ENCODE assay signal across 8 mouse cellular contexts in the genomic region with DNA sequence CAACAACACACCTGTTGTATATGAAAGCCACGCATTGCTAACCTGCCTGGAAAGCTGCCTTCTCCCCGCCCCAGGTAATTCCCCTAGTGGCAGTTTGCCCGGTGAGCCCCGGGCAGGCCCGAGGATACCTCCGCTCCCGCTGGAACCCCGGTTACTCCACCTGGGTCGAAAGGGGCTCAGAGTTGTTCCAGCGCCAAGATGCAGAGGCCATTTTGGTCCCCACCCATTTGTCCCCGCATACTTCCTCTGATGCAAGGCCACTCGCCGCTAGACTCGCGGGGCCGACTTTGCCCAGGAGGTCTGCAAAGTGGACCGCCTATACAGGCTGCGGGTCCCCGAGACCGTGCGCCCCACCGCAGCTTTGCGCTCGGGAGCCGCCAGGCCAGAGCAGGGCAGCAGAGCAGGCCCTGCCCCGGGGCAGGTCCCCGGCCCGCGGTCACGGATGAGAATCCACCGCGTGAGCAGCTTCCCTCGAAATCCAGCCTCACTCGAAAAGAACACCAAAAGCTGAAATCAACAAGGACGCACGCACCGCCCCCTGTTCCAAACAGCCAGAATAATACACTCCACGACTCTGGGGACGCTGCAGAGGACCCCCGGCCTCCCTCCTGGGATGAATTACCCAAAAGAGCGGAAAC. TPM values are rescaled to one million over a fixed set of nuclear protein-coding genes. Genes with fewer than 3 reads are reported as not detected.
DNase-seq lines count a peak whose midpoint lies in the region; ATAC-seq and TF ChIP-seq lines count a peak whose summit lies in the region.

No protein-coding gene starts in this region.

- under 1% methylated on average over 40 of the region's 41 CpGs for WGBS in hindbrain, embryonic 13.5 days
- WGBS in limb, embryonic 13.5 days, result under 1% methylated on average over 41 of the region's 41 CpGs
- under 1% methylated on average over 41 of the region's 41 CpGs for WGBS in midbrain, postnatal 0 days

- H3K4me1 ChIP-seq in ES-Bruce4 (ENCODE audit: control insufficient read depth, insufficient read depth, low read length), result no peaks in the 10 kb centered on the region
- H3K4me1 ChIP-seq in hindbrain, embryonic 13.5 days (replicated peaks), result peaks cover 21% of the 10 kb centered on the region
- H3K4me1 ChIP-seq in limb, embryonic 13.5 days, result peaks cover 21% of the 10 kb centered on the region
- no peaks in the 10 kb centered on the region for H3K4me1 ChIP-seq in midbrain, postnatal 0 days (ENCODE audit: insufficient read depth, low read length)

- H3K36me3 ChIP-seq in ES-Bruce4 (ENCODE audit: control insufficient read depth, insufficient read depth, low read length, poor library complexity, severe bottlenecking), result no peaks in the 10 kb centered on the region
- no peaks in the 10 kb centered on the region for H3K36me3 ChIP-seq in hindbrain, embryonic 13.5 days
- no peaks in the 10 kb centered on the region for H3K36me3 ChIP-seq in limb, embryonic 13.5 days
- no peaks in the 10 kb centered on the region for H3K36me3 ChIP-seq in midbrain, postnatal 0 days (ENCODE audit: insufficient read depth, low read length)

- no peak for DNase-seq in cerebellum, postnatal 4 days (ENCODE audit: low spot score in 2 of 2)
- peak; percentile 46 for DNase-seq in embryo, embryonic 9.5 days (ENCODE audit: extremely low spot score)
- peak; percentile 0 for DNase-seq in midbrain, postnatal 0 days (ENCODE audit: low spot score)

- H3K27me3 ChIP-seq in ES-Bruce4 (ENCODE audit: control insufficient read depth, insufficient read depth, low read length, poor library complexity, severe bottlenecking), result no peaks in the 10 kb centered on the region
- H3K27me3 ChIP-seq in hindbrain, embryonic 13.5 days, result peaks cover 75% of the 10 kb centered on the region
- peaks cover 62% of the 10 kb centered on the region for H3K27me3 ChIP-seq in limb, embryonic 13.5 days
- H3K27me3 ChIP-seq in midbrain, postnatal 0 days (ENCODE audit: insufficient read depth, low read length), result peaks cover 33% of the 10 kb centered on the region

- no peak for TF ChIP-seq EP300 in ES-Bruce4 (IDR thresholded peaks at IDR 0.05; ENCODE audit: insufficient read depth, low read depth, low read length)

- no peak for TF ChIP-seq CTCF in ES-Bruce4 (IDR thresholded peaks at IDR 0.05; ENCODE audit: low read depth, low read length)
- no peak for TF ChIP-seq CTCF in midbrain, postnatal 0 days (IDR thresholded peaks at IDR 0.05)

- H3K27ac ChIP-seq in ES-Bruce4 (ENCODE audit: insufficient read depth, low read length), result no peak overlapping the region
- H3K27ac ChIP-seq in hindbrain, embryonic 13.5 days, result no peak overlapping the region
- H3K27ac ChIP-seq in limb, embryonic 13.5 days, result no peak overlapping the region
- no peak overlapping the region for H3K27ac ChIP-seq in midbrain, postnatal 0 days (ENCODE audit: low read depth, low read length)

- H3K9ac ChIP-seq in ES-Bruce4 (ENCODE audit: low read depth, poor library complexity, severe bottlenecking), result peak overlapping the region; percentile 77
- peak overlapping the region; percentile 76 for H3K9ac ChIP-seq in hindbrain, embryonic 13.5 days
- peak overlapping the region; percentile 62 for H3K9ac ChIP-seq in limb, embryonic 13.5 days
- peak overlapping the region; percentile 65 for H3K9ac ChIP-seq in midbrain, postnatal 0 days (replicated peaks; ENCODE audit: low read length, poor library complexity, severe bottlenecking)

- peak overlapping the region; percentile 74 for H3K4me3 ChIP-seq in ES-Bruce4 (ENCODE audit: low read depth, low read length)
- peak overlapping the region; percentile 68 for H3K4me3 ChIP-seq in hindbrain, embryonic 13.5 days
- peak overlapping the region; percentile 64 for H3K4me3 ChIP-seq in limb, embryonic 13.5 days
- H3K4me3 ChIP-seq in midbrain, postnatal 0 days (ENCODE audit: low read depth, low read length), result peak overlapping the region; percentile 83

- TF ChIP-seq POLR2A in ES-Bruce4 (IDR thresholded peaks at IDR 0.05; ENCODE audit: insufficient read depth, low read length), result no peak

- no peaks in the 10 kb centered on the region for H3K9me3 ChIP-seq in ES-Bruce4 (replicated peaks; ENCODE audit: control insufficient read depth, insufficient read depth, low read length, poor library complexity, severe bottlenecking)
- no peaks in the 10 kb centered on the region for H3K9me3 ChIP-seq in hindbrain, embryonic 13.5 days
- H3K9me3 ChIP-seq in limb, embryonic 13.5 days, result peaks cover 1% of the 10 kb centered on the region; the same call in 1 of the 2 replicates
- H3K9me3 ChIP-seq in midbrain, postnatal 0 days (ENCODE audit: low read length), result no peaks in the 10 kb centered on the region

- peak overlapping the region; percentile 100 for H3K4me2 ChIP-seq in hindbrain, embryonic 13.5 days
- H3K4me2 ChIP-seq in limb, embryonic 13.5 days (replicated peaks), result peak overlapping the region; percentile 100
- H3K4me2 ChIP-seq in midbrain, postnatal 0 days (ENCODE audit: low read depth, low read length, poor library complexity, severe bottlenecking), result peak overlapping the region; percentile 100

- ATAC-seq in cerebellum, adult (ENCODE audit: insufficient number of reproducible peaks, low FRiP score, low TSS enrichment), result peak; percentile 16; the same call in 1 of the 2 replicates
- peak; percentile 72 for ATAC-seq in hindbrain, embryonic 13.5 days (ENCODE audit: low FRiP score)
- ATAC-seq in limb, embryonic 13.5 days (ENCODE audit: low FRiP score, low read depth), result no peak
- no peak; the same call in 1 of the 2 replicates for ATAC-seq in midbrain, postnatal 0 days (ENCODE audit: low FRiP score)
- ATAC-seq in frontal cortex, adult (ENCODE audit: low TSS enrichment), result no peak

RNA-seq across cellular contexts. Expression of a gene that starts 1.0 kb away (rescaled TPM):
- 14.6 and 15.8 TPM in 2 replicates for polyA plus RNA-seq in ES-Bruce4 (2011; ENCODE audit: insufficient read depth, insufficient read length, low read depth, missing spikeins)
- 5.4 and 9.1 TPM in 2 replicates for polyA plus RNA-seq in hindbrain, embryonic 13.5 days (2015; fragmentation: Nextera tagmentation; extraction: Ambion mirVana)
- polyA plus RNA-seq in limb, embryonic 13.5 days (2015; fragmentation: Nextera tagmentation; extraction: Ambion mirVana), result 3.8 TPM in 2 replicates
- total RNA-seq in midbrain, postnatal 0 days (2014; rRNA removed), result 12.4 and 12.7 TPM in 2 replicates
- polyA plus RNA-seq in midbrain, postnatal 0 days (2015; fragmentation: Nextera tagmentation; extraction: Ambion mirVana), result 9.0 and 9.7 TPM in 2 replicates

RNA-seq across cellular contexts. Expression of a gene that starts 59.1 kb away (rescaled TPM):
- polyA plus RNA-seq in ES-Bruce4 (2011; ENCODE audit: insufficient read depth, insufficient read length, low read depth, missing spikeins), result 107 and 118 TPM in 2 replicates
- 73.2 and 79.5 TPM in 2 replicates for polyA plus RNA-seq in hindbrain, embryonic 13.5 days (2015; fragmentation: Nextera tagmentation; extraction: Ambion mirVana)
- 86.0 and 93.9 TPM in 2 replicates for polyA plus RNA-seq in limb, embryonic 13.5 days (2015; fragmentation: Nextera tagmentation; extraction: Ambion mirVana)
- total RNA-seq in midbrain, postnatal 0 days (2014; rRNA removed), result 25.0 and 28.2 TPM in 2 replicates
- polyA plus RNA-seq in midbrain, postnatal 0 days (2015; fragmentation: Nextera tagmentation; extraction: Ambion mirVana), result 58.5 and 58.9 TPM in 2 replicates

Comparison
In these comparisons a context has a peak if more than half of its experiments do, and no peak if none do; other contexts are left out.
1. ATAC-seq: peak in cerebellum, adult (single experiment) and hindbrain, embryonic 13.5 days (single experiment); none in limb, embryonic 13.5 days (single experiment), midbrain, postnatal 0 days (single experiment) and frontal cortex, adult (single experiment).
2. DNase-seq: peak in embryo, embryonic 9.5 days (single experiment) and midbrain, postnatal 0 days (single experiment); none in cerebellum, postnatal 4 days (0 of 2).
3. Peak in every context shown above with its lines, with median percentiles within 50 percentile points of each other: H3K4me3 ChIP-seq, H3K9ac ChIP-seq and H3K4me2 ChIP-seq.